Mouse (Mus musculus): ENCODE results near the gene Ccl4.

Gene Ccl4

GRCm38 (mm10) chr11:83671743-83672142 lies 9.4 kb downstream of the Ccl4 start:
- DNase-seq (ENCODE audit: low spot score) = no peak

GRCm38 (mm10) chr11:83675665-83676064 lies 13.3 kb downstream of the Ccl4 start:
- no peak for DNase-seq (ENCODE audit: low spot score)

GRCm38 (mm10) chr11:83689918-83690317 lies 27.5 kb downstream of the Ccl4 start:
- no peak for DNase-seq (ENCODE audit: low spot score)

DNA sequence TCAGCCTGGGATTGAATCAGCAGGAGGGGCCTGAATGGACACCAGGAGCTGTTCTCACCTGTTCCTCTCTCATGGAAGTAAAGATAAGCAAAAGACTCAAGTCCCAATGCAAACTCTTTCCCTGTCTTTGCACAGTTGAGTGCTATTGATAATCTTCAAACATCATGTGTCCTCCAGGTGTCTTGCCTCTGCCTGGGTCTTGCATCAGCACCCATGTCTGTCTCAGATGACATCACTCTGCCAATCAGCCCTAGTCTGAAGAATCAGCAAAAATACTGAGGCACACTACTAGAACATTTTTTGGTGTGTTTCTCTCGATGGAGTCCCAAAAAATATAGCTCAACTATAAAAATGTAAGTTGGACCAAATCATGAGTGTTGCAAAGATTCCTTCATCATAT lies 29.6 kb downstream of the Ccl4 start:
- no peak for DNase-seq (ENCODE audit: low spot score)

DNA sequence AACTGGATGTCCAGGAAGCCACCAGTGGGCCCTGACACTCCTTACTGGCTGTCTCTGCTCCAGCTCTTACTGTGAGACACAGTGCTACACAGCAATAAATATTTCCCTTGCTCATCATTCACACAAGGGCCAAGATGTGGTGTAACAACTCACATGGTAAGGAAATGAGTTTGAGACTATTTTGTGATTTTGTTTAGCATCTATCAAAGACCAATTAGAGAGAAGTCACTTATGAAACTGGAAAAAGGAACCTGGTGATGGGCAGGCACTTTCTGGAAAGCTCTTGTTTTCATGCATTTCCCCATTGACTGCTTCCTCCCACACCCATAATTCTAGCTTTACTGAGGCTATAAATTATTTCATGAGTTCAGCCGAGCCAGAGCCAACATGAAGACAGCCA lies 41.3 kb downstream of the Ccl4 start, which contains the start of gene Wfdc17:
Gene Wfdc17 (plus strand): TSS at position 287 of the 400 bp plus-strand sequence.
- DNase-seq (ENCODE audit: low spot score) = no peak

DNA sequence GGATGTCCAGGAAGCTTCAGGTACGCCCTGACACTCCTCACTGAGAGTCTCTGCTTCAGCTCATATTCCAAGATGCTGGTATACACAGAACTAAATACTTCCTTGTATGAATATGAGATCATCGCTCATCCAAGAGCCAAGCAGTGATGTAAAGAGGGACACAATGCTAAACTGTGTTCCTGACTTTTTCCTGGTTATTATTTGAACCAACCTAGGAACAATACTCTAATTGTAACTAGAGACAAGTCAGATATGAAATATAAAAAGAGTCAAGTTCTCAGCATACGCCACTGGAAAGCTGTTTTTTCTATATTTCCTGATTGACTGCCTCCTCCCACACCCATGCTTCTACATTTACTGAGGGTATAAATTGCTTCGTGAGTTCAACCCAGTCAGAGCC lies 46.3 kb downstream of the Ccl4 start, which contains the start of gene Wfdc18:
Gene Wfdc18 (plus strand): TSS at position 301 of the 400 bp plus-strand sequence.
- DNase-seq (ENCODE audit: low spot score) = no peak

DNA sequence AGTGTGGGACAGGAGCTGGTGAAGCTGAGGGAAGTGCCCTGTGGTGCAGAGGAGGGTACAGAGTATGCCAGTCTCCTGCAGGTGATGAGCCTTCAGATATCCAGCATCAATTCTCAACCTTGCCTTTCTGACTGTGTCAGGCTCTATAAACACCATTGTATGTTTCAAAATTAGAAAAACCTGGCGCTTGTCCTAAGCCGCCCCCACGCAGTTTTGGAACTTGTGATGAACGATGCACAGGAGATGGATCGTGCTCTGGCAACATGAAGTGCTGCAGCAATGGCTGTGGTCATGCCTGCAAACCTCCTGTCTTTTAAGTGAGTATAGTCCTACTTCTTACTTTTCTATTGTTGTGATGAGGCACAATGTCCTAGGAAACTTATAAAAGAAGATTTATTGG lies 47.3 kb downstream of the Ccl4 start:
- no peak for DNase-seq (ENCODE audit: low spot score)

GRCm38 (mm10) chr11:83712671-83713070 lies 50.3 kb downstream of the Ccl4 start:
- DNase-seq (ENCODE audit: low spot score) = no peak

DNA sequence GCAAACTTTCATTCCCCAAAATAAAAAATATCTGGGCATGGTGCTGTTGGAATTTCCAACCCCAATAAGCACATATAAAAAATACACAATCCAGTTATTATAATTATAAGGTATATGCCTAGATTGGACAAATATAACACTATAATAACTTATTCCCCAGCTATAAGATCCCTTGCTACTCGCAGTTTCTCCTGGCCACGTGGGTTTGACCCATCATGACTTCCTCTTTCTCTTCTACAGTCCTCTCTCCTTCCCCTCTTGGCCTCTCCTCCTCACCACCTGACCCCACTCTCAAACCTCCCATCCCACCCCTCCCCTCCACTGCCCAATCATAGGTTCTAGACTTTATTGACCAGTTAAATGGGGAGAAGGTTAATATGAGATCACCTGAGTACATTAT lies 51.5 kb downstream of the Ccl4 start:
- DNase-seq (ENCODE audit: low spot score) = no peak
